In the genomic region with DNA sequence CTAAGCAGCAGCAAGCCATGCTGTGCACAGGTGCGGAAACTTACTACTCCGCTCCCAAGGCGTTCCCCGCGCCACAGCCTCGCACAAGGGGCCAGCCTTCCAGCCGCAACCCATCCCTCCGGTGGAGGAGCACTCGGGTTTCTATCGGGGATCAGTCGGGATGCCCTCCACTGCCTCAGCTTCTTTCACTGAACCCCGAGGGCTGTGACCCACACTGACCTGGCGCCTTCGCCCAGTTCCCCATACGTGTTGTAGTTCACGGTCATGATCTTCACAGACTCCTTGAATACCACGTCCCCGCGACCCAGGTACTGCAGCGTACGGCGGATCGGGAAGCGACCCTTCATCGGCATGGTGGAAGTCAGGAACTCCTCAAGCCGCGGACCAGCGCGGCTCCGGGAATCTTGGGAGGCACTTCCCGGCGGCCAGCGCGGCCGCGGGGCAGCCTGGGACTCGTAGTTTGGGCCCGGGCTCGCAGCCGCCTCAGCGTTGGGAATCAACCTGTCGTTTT, we compare ENCODE assay signal across 8 mouse cellular contexts. TPM values are rescaled to one million over a fixed set of nuclear protein-coding genes. Genes with fewer than 3 reads are reported as not detected.
DNase-seq lines count a peak whose midpoint lies in the region; ATAC-seq lines count a peak whose summit lies in the region.

A gene (minus strand): TSS at position 413 of the 511 bp plus-strand sequence.

- H3K27ac ChIP-seq in hindbrain, embryonic 12.5 days: peak within 1 kb of the TSS; percentile 35

- peaks cover 11% of the 10 kb centered on the region for H3K4me1 ChIP-seq in hindbrain, embryonic 12.5 days

- H3K4me2 ChIP-seq in hindbrain, embryonic 12.5 days (replicated peaks): peak within 1 kb of the TSS; percentile 85

- H3K9ac ChIP-seq in hindbrain, embryonic 12.5 days: peak within 1 kb of the TSS; percentile 83

- peak; percentile 79 for DNase-seq in R1 (ENCODE audit: low read depth, low spot score)
- peak; percentile 81 to 86 for DNase-seq in cerebellum, postnatal 14 days
- peak; percentile 28 to 65 for DNase-seq in frontal cortex, postnatal 14 days (ENCODE audit: low spot score in 2 of 2)
- peak; percentile 58 to 78 for DNase-seq in layer of hippocampus, postnatal 10 days (ENCODE audit: low spot score in 2 of 2)
- peak; percentile 73 for DNase-seq in lung, postnatal 10 days
- peak; percentile 56 for DNase-seq in retina, adult 2 months (ENCODE audit: low read depth, low spot score)
- peak; percentile 53 for DNase-seq in thymus, postnatal 25 days

- ATAC-seq in hindbrain, embryonic 12.5 days (ENCODE audit: low FRiP score): peak; percentile 94

- peak within 1 kb of the TSS; percentile 81 for H3K4me3 ChIP-seq in hindbrain, embryonic 12.5 days

- H3K36me3 ChIP-seq in hindbrain, embryonic 12.5 days: peaks cover 35% of the 10 kb centered on the region

- H3K9me3 ChIP-seq in hindbrain, embryonic 12.5 days (replicated peaks): no peaks in the 10 kb centered on the region; the same call in 1 of the 2 replicates

- H3K27me3 ChIP-seq in hindbrain, embryonic 12.5 days: no peaks in the 10 kb centered on the region

- under 1% methylated on average over 42 of the region's 42 CpGs for WGBS in hindbrain, embryonic 12.5 days

RNA-seq across cellular contexts. Expression of the gene that starts here (rescaled TPM):
- 64.1 and 64.2 TPM in 2 replicates for polyA plus RNA-seq in hindbrain, embryonic 12.5 days (2016; fragmentation: Nextera tagmentation; extraction: Ambion mirVana)
- total RNA-seq in layer of hippocampus, postnatal 10 days (2021): 10 to 100 TPM; 47.2 to 54.5 TPM

Comparison
In these comparisons a context has a peak if more than half of its experiments do, and no peak if none do; other contexts are left out.
1. Peak in every context shown above with its lines: DNase-seq, ATAC-seq, H3K4me3 ChIP-seq and H3K27ac ChIP-seq.